Comparison of ENCODE assay signal across 21 mouse cellular contexts in the genomic region with DNA sequence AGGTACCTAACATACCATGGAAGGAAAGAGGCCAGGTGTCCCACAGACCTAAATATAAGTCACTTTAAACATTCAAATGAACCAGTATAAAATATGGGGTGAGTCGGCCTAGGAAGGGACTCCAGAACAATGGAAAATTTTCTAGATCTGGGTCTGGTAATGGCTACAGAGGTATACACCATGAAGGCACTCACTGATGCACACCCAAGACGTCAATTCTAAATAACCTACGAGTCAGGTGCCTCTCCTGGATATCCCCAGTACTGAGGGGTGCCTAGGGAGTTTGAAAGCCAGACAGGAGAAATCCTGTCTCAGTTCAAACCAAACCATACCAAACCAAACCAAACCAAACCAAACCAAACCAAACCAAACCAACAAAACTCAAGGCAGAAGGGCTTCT. TPM values are rescaled to one million over a fixed set of nuclear protein-coding genes. Genes with fewer than 3 reads are reported as not detected.
DNase-seq lines count a peak whose midpoint lies in the region; ATAC-seq and TF ChIP-seq lines count a peak whose summit lies in the region.
"Had no signal": no experiment of that assay in that cellular context is flagged by ENCODE, and none has a peak within 500 bp of the region (broad histone marks: within the 10 kb centered on the region; RNA-seq: fewer than 3 reads in every experiment).

No protein-coding gene starts in this region.

- H3K27ac ChIP-seq in liver, postnatal 0 days (ENCODE audit: low read depth), result peak overlapping the region; percentile 7; the same call in 1 of the 2 replicates
- no peak overlapping the region for H3K27ac ChIP-seq in liver, embryonic 12.5 days
- peak overlapping the region; percentile 98 for H3K27ac ChIP-seq in CH12.LX (ENCODE audit: insufficient read depth, low read depth)
- H3K27ac ChIP-seq: embryonic facial prominence, embryonic 10.5 days; embryonic facial prominence, embryonic 12.5 days; forebrain, embryonic 13.5 days; forebrain, embryonic 15.5 days had no signal

- no peak for TF ChIP-seq POLR2A in CH12.LX (IDR thresholded peaks at IDR 0.05; ENCODE audit: low read depth, low read length)

- no peak for ATAC-seq in liver, postnatal 0 days
- no peak for ATAC-seq in liver, embryonic 12.5 days
- ATAC-seq: CD4-positive, CD25-positive, alpha-beta regulatory T cell, adult 4 months; forebrain, embryonic 13.5 days; forebrain, embryonic 15.5 days; forebrain, postnatal 0 days had no signal

- H3K4me2 ChIP-seq in liver, postnatal 0 days (ENCODE audit: low read depth, low read length), result peak overlapping the region; percentile 30; the same call in 1 of the 2 replicates
- no peak overlapping the region for H3K4me2 ChIP-seq in liver, embryonic 12.5 days
- peak overlapping the region; percentile 59 for H3K4me2 ChIP-seq in CH12.LX (ENCODE audit: insufficient read depth, low read depth, poor library complexity, severe bottlenecking)
- H3K4me2 ChIP-seq: embryonic facial prominence, embryonic 12.5 days; forebrain, embryonic 13.5 days; forebrain, embryonic 15.5 days had no signal

- peaks cover 6% of the 10 kb centered on the region; the same call in 1 of the 2 replicates for H3K4me1 ChIP-seq in liver, postnatal 0 days (ENCODE audit: insufficient read depth)
- peaks cover 26% of the 10 kb centered on the region for H3K4me1 ChIP-seq in liver, embryonic 12.5 days
- H3K4me1 ChIP-seq in CH12.LX (ENCODE audit: control insufficient read depth in 1 of 2, insufficient read depth in 2 of 2), result peaks cover 45 to 57% of the 10 kb centered on the region in 2 experiments

- H3K9me3 ChIP-seq in liver, postnatal 0 days (ENCODE audit: low read length), result no peaks in the 10 kb centered on the region
- H3K9me3 ChIP-seq in liver, embryonic 12.5 days (replicated peaks), result no peaks in the 10 kb centered on the region
- no peaks in the 10 kb centered on the region for H3K9me3 ChIP-seq in CH12.LX (replicated peaks; ENCODE audit: low read length)
- H3K9me3 ChIP-seq: embryonic facial prominence, embryonic 10.5 days; embryonic facial prominence, embryonic 12.5 days; forebrain, embryonic 13.5 days; forebrain, embryonic 15.5 days had no signal

- in situ Hi-C loops in CH12.LX (cut with MboI; ENCODE audit: low pct_ligation_motif_present, low pct_unique_long_range_greater_than_20kb, low sequenced_read_pairs), result no loop called here

- H3K9ac ChIP-seq in liver, postnatal 0 days (replicated peaks), result peak overlapping the region; percentile 41
- no peak overlapping the region for H3K9ac ChIP-seq in liver, embryonic 12.5 days
- peak overlapping the region; percentile 39 for H3K9ac ChIP-seq in CH12.LX (ENCODE audit: insufficient read depth, low read depth)
- H3K9ac ChIP-seq: embryonic facial prominence, embryonic 12.5 days; forebrain, embryonic 15.5 days; forebrain, postnatal 0 days had no signal

- DNase-seq in liver, postnatal 0 days, result no peak
- DNase-seq in CH12.LX (ENCODE audit: extremely low read depth), result no peak
- peak; percentile 58 for DNase-seq in splenic B cell, adult 2 months (ENCODE audit: low read depth, low spot score)
- DNase-seq in thymus, postnatal 10 days (ENCODE audit: low spot score in 2 of 2), result no peak
- DNase-seq: adrenal gland, adult 2 months; adrenal gland, postnatal 10 days; adrenal gland, postnatal 25 days; cerebellum, adult 11-12 months; cerebellum, adult 2 months; cerebellum, adult 9-10 months; cerebellum, postnatal 10 days; cerebellum, postnatal 25 days; forebrain, postnatal 0 days had no signal

- no peak for TF ChIP-seq RAD21 in CH12.LX (IDR thresholded peaks at IDR 0.05; ENCODE audit: low read depth, low read length)

- peaks cover 10% of the 10 kb centered on the region for H3K79me2 ChIP-seq in CH12.LX (replicated peaks; ENCODE audit: control insufficient read depth, extremely low read depth, insufficient read depth, poor library complexity, severe bottlenecking)

- H3K36me3 ChIP-seq in liver, postnatal 0 days (replicated peaks; ENCODE audit: insufficient read depth, low read length), result peaks cover 4% of the 10 kb centered on the region
- peaks cover 36% of the 10 kb centered on the region for H3K36me3 ChIP-seq in liver, embryonic 12.5 days
- H3K36me3 ChIP-seq in CH12.LX (replicated peaks in 1 of 2; ENCODE audit: control insufficient read depth in 1 of 2, insufficient read depth in 1 of 2, low read length in 1 of 2), result peaks cover 23 to 62% of the 10 kb centered on the region in 2 experiments
- peaks cover 25% of the 10 kb centered on the region for H3K36me3 ChIP-seq in splenic B cell, adult 2 months (ENCODE audit: control insufficient read depth, insufficient read depth, low read length, poor library complexity, severe bottlenecking)
- H3K36me3 ChIP-seq: forebrain, embryonic 15.5 days had no signal

- 67% methylated on average over 3 of the region's 3 CpGs for WGBS in liver, postnatal 0 days (ENCODE audit: insufficient replicate concordance)
- 66% methylated on average over 3 of the region's 3 CpGs for WGBS in liver, embryonic 12.5 days (ENCODE audit: insufficient replicate concordance)

- dilution Hi-C loops in CH12.LX (cut with MboI; ENCODE audit: extremely low pct_ligation_motif_present, extremely low pct_unique_long_range_greater_than_20kb, low sequenced_read_pairs), result no loop called here

- TF ChIP-seq CTCF in liver, postnatal 0 days (IDR thresholded peaks at IDR 0.05; ENCODE audit: low read depth), result no peak
- TF ChIP-seq CTCF in CH12.LX (conservative IDR thresholded peaks at IDR 0.05 in 1 of 2, IDR thresholded peaks at IDR 0.05 in 1 of 2; ENCODE audit: low read depth in 2 of 2, low read length in 2 of 2), result no peak

- no peak for TF ChIP-seq EP300 in liver, postnatal 0 days (IDR thresholded peaks at IDR 0.05; ENCODE audit: low read depth)
- TF ChIP-seq EP300 in CH12.LX (IDR thresholded peaks at IDR 0.05; ENCODE audit: low read length), result 0 out of 2 replicates have a peak, but pooled peaks have one; percentile 34

- peak overlapping the region; percentile 24 for H3K4me3 ChIP-seq in liver, postnatal 0 days (ENCODE audit: low read depth, low read length)
- H3K4me3 ChIP-seq in liver, embryonic 12.5 days, result no peak overlapping the region
- H3K4me3 ChIP-seq in CH12.LX (replicated peaks in 1 of 3; ENCODE audit: low read depth in 2 of 3, low read length in 2 of 3, poor library complexity in 1 of 3), result peak overlapping the region; percentile 65 to 77 (median 72)
- H3K4me3 ChIP-seq: embryonic facial prominence, embryonic 10.5 days; embryonic facial prominence, embryonic 12.5 days; forebrain, embryonic 13.5 days; forebrain, embryonic 15.5 days had no signal

- H3K27me3 ChIP-seq in liver, postnatal 0 days (ENCODE audit: insufficient read depth, low read length), result peaks cover 9% of the 10 kb centered on the region; the same call in 1 of the 2 replicates
- H3K27me3 ChIP-seq in liver, embryonic 12.5 days (replicated peaks), result peaks cover 35% of the 10 kb centered on the region
- no peaks in the 10 kb centered on the region for H3K27me3 ChIP-seq in CH12.LX (replicated peaks)
- no peaks in the 10 kb centered on the region for H3K27me3 ChIP-seq in splenic B cell, adult 2 months (ENCODE audit: control insufficient read depth, insufficient read depth, low read length, poor library complexity, severe bottlenecking)
- H3K27me3 ChIP-seq: forebrain, embryonic 15.5 days had no signal

TF ChIP-seq in CH12.LX, 34 proteins besides CTCF, POLR2A, EP300 and RAD21 (continues in another document):
- no peak for TF ChIP-seq TBP (conservative IDR thresholded peaks at IDR 0.05; ENCODE audit: low read depth, low read length)
- TF ChIP-seq CHD2 (IDR thresholded peaks at IDR 0.05; ENCODE audit: low read length), result 0 out of 2 replicates have a peak, but pooled peaks have one; percentile 18
- 0 out of 2 replicates have a peak, but pooled peaks have one; percentile 7 for TF ChIP-seq MYC (IDR thresholded peaks at IDR 0.05; ENCODE audit: low read depth, low read length)
- TF ChIP-seq GABPA (IDR thresholded peaks at IDR 0.05; ENCODE audit: insufficient replicate concordance, low read depth, low read length), result no peak
- 0 out of 2 replicates have a peak, but pooled peaks have one; percentile 13 for TF ChIP-seq MXI1 (IDR thresholded peaks at IDR 0.05; ENCODE audit: low read depth, low read length)
- TF ChIP-seq SIN3A (IDR thresholded peaks at IDR 0.05; ENCODE audit: low read length), result 0 out of 2 replicates have a peak, but pooled peaks have one; percentile 6
- TF ChIP-seq MAFK (IDR thresholded peaks at IDR 0.05; ENCODE audit: insufficient replicate concordance, low read length), result no peak
- no peak for TF ChIP-seq USF1 (IDR thresholded peaks at IDR 0.05; ENCODE audit: low read depth, low read length)

RNA-seq across cellular contexts. Expression of a gene that starts 1.4 kb away (rescaled TPM):
- 9.5 and 10.1 TPM in 2 replicates for polyA plus RNA-seq in liver, postnatal 0 days (2015; fragmentation: Nextera tagmentation; extraction: Ambion mirVana)
- polyA plus RNA-seq in liver, embryonic 12.5 days (2016; fragmentation: Nextera tagmentation; extraction: Ambion mirVana), result 0.08 TPM in 1 of 2 replicates, not detected in the other
- 135 and 200 TPM in 2 replicates for total RNA-seq in CH12.LX (2012; rRNA removed)
- 162 and 194 TPM in 2 replicates for total RNA-seq in CH12.LX (2014; rRNA removed)
- polyA plus RNA-seq in CH12.LX (2012; ENCODE audit: insufficient read length, low read depth), result 279 and 336 TPM in 2 replicates
- polyA plus RNA-seq: embryonic facial prominence, embryonic 10.5 days; embryonic facial prominence, embryonic 12.5 days; forebrain, embryonic 13.5 days; forebrain, embryonic 15.5 days; forebrain, postnatal 0 days had no signal

RNA-seq across cellular contexts. Expression of a gene that starts 6.1 kb away (rescaled TPM):
- 0.35 and 2.7 TPM in 2 replicates for polyA plus RNA-seq in liver, postnatal 0 days (2015; fragmentation: Nextera tagmentation; extraction: Ambion mirVana)
- polyA plus RNA-seq in liver, embryonic 12.5 days (2016; fragmentation: Nextera tagmentation; extraction: Ambion mirVana), result not detected in 2 replicates
- total RNA-seq in CH12.LX (2012; rRNA removed), result 3.0 and 5.0 TPM in 2 replicates
- 2.0 TPM in 2 replicates for total RNA-seq in CH12.LX (2014; rRNA removed)
- polyA plus RNA-seq in CH12.LX (2012; ENCODE audit: insufficient read length, low read depth), result 8.3 and 8.6 TPM in 2 replicates
- total RNA-seq: adrenal gland, postnatal 25 days; MEL had no signal
- polyA plus RNA-seq: adrenal gland, adult 2 months; CD4-positive, CD25-positive, alpha-beta regulatory T cell, adult 4 months; forebrain, embryonic 11.5 days had no signal

RNA-seq across cellular contexts. Expression of a gene that starts 18.1 kb away (rescaled TPM):
- 18.9 and 25.1 TPM in 2 replicates for polyA plus RNA-seq in liver, postnatal 0 days (2015; fragmentation: Nextera tagmentation; extraction: Ambion mirVana)
- 94.2 and 94.3 TPM in 2 replicates for polyA plus RNA-seq in liver, embryonic 12.5 days (2016; fragmentation: Nextera tagmentation; extraction: Ambion mirVana)
- total RNA-seq in CH12.LX (2012; rRNA removed) (103 and 131 TPM in 2 replicates), CH12.LX (2014; rRNA removed) (44.2 and 49.3 TPM in 2 replicates)
- 61.4 and 67.6 TPM in 2 replicates for polyA plus RNA-seq in CH12.LX (2012; ENCODE audit: insufficient read length, low read depth)

RNA-seq across cellular contexts. Expression of a gene that starts 23.2 kb away (rescaled TPM):
- polyA plus RNA-seq in liver, postnatal 0 days (2015; fragmentation: Nextera tagmentation; extraction: Ambion mirVana), result 33.6 and 33.9 TPM in 2 replicates
- polyA plus RNA-seq in liver, embryonic 12.5 days (2016; fragmentation: Nextera tagmentation; extraction: Ambion mirVana), result 51.9 and 54.1 TPM in 2 replicates
- total RNA-seq in CH12.LX (2012; rRNA removed) (36.8 and 50.0 TPM in 2 replicates), CH12.LX (2014; rRNA removed) (13.9 and 14.2 TPM in 2 replicates)
- polyA plus RNA-seq in CH12.LX (2012; ENCODE audit: insufficient read length, low read depth), result 40.5 and 43.8 TPM in 2 replicates

RNA-seq across cellular contexts. Expression of a gene that starts 34.1 kb away (rescaled TPM):
- 3.3 and 4.1 TPM in 2 replicates for polyA plus RNA-seq in liver, postnatal 0 days (2015; fragmentation: Nextera tagmentation; extraction: Ambion mirVana)
- polyA plus RNA-seq in liver, embryonic 12.5 days (2016; fragmentation: Nextera tagmentation; extraction: Ambion mirVana), result 2.8 and 3.3 TPM in 2 replicates
- total RNA-seq in CH12.LX (2012; rRNA removed), result 1.2 and 1.3 TPM in 2 replicates
- total RNA-seq in CH12.LX (2014; rRNA removed), result not detected in 2 replicates
- 0.33 and 0.39 TPM in 2 replicates for polyA plus RNA-seq in CH12.LX (2012; ENCODE audit: insufficient read length, low read depth)

Comparison
In these comparisons a context has a peak if more than half of its experiments do, and no peak if none do; other contexts are left out.
1. RNA of a gene that starts 1.4 kb away (polyA plus RNA-seq): 279 to 336 TPM in CH12.LX; 9.5 to 10.1 TPM in liver, postnatal 0 days and 0.08 TPM in liver, embryonic 12.5 days; every median in the first group is over 10 times any median in the second.